Mouse (Mus musculus) erythroblast, embryonic 14.5 days (primary cell): ENCODE measurements around the gene Zfp286. TPM values are rescaled to one million over a fixed set of nuclear protein-coding genes. Genes with fewer than 3 reads are reported as not detected.

Experiments
- H3K27me3 ChIP-seq: 2 replicates; pipeline ENCODE4 v1.6.1; 2012; ENCODE audit warnings: inconsistent platforms; ENCODE audit not compliant: control insufficient read depth
- H3K36me3 ChIP-seq: 2 replicates; pipeline ENCODE4 v1.6.1; 2012; ENCODE audit warnings: mild to moderate bottlenecking, inconsistent platforms; ENCODE audit not compliant: control insufficient read depth
- H3K4me1 ChIP-seq: 2 replicates; pipeline ENCODE4 v1.6.1; 2012; ENCODE audit warnings: inconsistent platforms; ENCODE audit not compliant: control insufficient read depth
- H3K4me3 ChIP-seq: replicated peaks from 2 replicates; pipeline ENCODE3; 2012; ENCODE audit warnings: moderate library complexity, mild to moderate bottlenecking, inconsistent platforms
- H3K9me3 ChIP-seq: 2 replicates; pipeline ENCODE4 v1.6.1; 2012; ENCODE audit warnings: low read length, inconsistent platforms, mixed read lengths; ENCODE audit not compliant: control insufficient read depth
- GATA1 ChIP-seq: IDR thresholded peaks from 2 replicates; pipeline ENCODE4 v1.6.1; 2012; ENCODE audit warnings: low read length, inconsistent platforms, mixed read lengths
- TAL1 ChIP-seq: IDR thresholded peaks from 3 replicates; pipeline ENCODE4 v1.6.1; 2012; ENCODE audit warnings: low read length, inconsistent platforms, mixed read lengths
- polyA plus RNA-seq: library from polyadenylated mRNA; stranded (reverse); fragments of >175 nt; gene quantifications from 2 replicates; pipeline ENCODE4 v1.2.3, GENCODE M21; 2012

Zfp286 gene
- polyA plus RNA-seq, 1 experiment: not detected

- Histone ChIP-seq H3K4me1 (peaks cover 8% of the 10 kb centered on the region), H3K27me3 (peaks cover 22% of the 10 kb centered on the region), H3K36me3 (no peaks in the 10 kb centered on the region), H3K9me3 (no peaks in the 10 kb centered on the region), H3K4me3 (peak overlapping the region; percentile 18)
- TF ChIP-seq TAL1 (no peak), GATA1 (no peak)
Observed at GRCm38 (mm10) chr11:62820661-62821437, 31.6 kb upstream of the Zfp286 start.

GRCm38 (mm10) chr11:62820059-62820541 lies 30.8 kb upstream of the Zfp286 start, which contains the start of gene Trim16:
Trim16 (plus strand) TSS chr11:62820231.
- peaks cover 8% of the 10 kb centered on the region for H3K4me1 ChIP-seq
- peaks cover 22% of the 10 kb centered on the region for H3K27me3 ChIP-seq
- H3K4me3 ChIP-seq: peak within 1 kb of the TSS; percentile 18
- no peaks in the 10 kb centered on the region for H3K9me3 ChIP-seq
- no peaks in the 10 kb centered on the region for H3K36me3 ChIP-seq
- TF ChIP-seq GATA1: no peak
- no peak for TF ChIP-seq TAL1

- H3K36me3 ChIP-seq: no peaks in the 10 kb centered on the region
- H3K9me3 ChIP-seq: no peaks in the 10 kb centered on the region
- peaks cover 8% of the 10 kb centered on the region for H3K4me1 ChIP-seq
- no peak for TF ChIP-seq GATA1
- TF ChIP-seq TAL1: no peak
- peaks cover 22% of the 10 kb centered on the region for H3K27me3 ChIP-seq
- no peak overlapping the region for H3K4me3 ChIP-seq
Observed at GRCm38 (mm10) chr11:62819059-62819686, 29.9 kb upstream of the Zfp286 start.

DNA sequence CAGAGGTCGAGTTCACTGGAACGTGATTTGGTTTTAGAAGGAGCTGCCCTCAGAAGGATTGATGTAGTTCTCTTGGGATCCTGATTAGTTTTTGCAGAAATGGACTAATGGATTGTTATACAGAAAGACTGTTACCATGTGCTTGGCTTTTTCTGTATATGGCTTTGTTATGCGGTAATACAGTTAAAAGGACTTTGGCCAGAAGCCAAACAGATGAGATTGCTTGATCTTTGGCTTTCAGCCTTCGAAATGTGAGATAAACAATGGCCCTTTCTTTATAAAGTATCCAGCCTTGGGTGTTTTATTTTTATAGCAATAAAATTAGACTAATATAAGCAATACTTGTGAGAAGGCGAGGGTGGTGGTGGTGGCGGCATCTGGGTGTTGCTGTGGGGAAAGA lies 27.3 kb upstream of the Zfp286 start:
- Histone ChIP-seq H3K4me1 (peaks cover 8% of the 10 kb centered on the region), H3K27me3 (peaks cover 19% of the 10 kb centered on the region), H3K9me3 (no peaks in the 10 kb centered on the region), H3K36me3 (no peaks in the 10 kb centered on the region), H3K4me3 (no peak overlapping the region)
- no peak for TF ChIP-seq TAL1
- TF ChIP-seq GATA1: no peak

DNA sequence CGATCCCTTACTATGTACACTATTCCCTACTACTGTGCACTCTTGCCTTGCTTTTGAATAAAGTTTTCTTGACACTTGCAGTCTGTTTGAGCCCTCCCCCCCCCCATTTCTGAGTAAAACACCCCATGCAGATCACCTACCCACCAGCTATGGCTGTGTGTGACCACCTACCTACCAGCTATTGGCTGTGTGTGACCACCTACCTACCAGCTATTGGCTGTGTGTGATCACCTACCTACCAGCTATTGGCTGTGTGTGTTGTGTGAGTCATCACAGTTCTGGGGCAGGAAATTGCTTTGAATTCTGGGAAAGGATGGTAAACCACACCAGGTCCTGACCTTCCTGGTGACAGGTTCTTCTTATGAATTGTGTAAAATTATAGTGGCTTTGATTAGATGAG lies 26.2 kb upstream of the Zfp286 start:
- H3K4me1 ChIP-seq: peaks cover 5% of the 10 kb centered on the region
- H3K36me3 ChIP-seq: no peaks in the 10 kb centered on the region
- peaks cover 11% of the 10 kb centered on the region for H3K27me3 ChIP-seq

GRCm38 (mm10) chr11:62814625-62815024 lies 25.4 kb upstream of the Zfp286 start:
- Histone ChIP-seq H3K4me1 (no peaks in the 10 kb centered on the region; the same call in 1 of the 2 replicates), H3K4me3 (no peak overlapping the region), H3K27me3 (peaks cover 6% of the 10 kb centered on the region; the same call in 1 of the 2 replicates), H3K36me3 (no peaks in the 10 kb centered on the region), H3K9me3 (no peaks in the 10 kb centered on the region)
- TF ChIP-seq GATA1 (no peak), TAL1 (no peak)

More for the DNA sequence above, 26.2 kb upstream of the Zfp286 start:
- H3K9me3 ChIP-seq: no peaks in the 10 kb centered on the region
- TF ChIP-seq GATA1: no peak
- TF ChIP-seq TAL1: no peak
- no peak overlapping the region for H3K4me3 ChIP-seq

- no peaks in the 10 kb centered on the region; the same call in 1 of the 2 replicates for H3K4me1 ChIP-seq
- H3K4me3 ChIP-seq: no peak overlapping the region
- no peaks in the 10 kb centered on the region for H3K36me3 ChIP-seq
- TF ChIP-seq TAL1: no peak
- 0 out of 2 replicates have a peak, but pooled peaks cover 2% of the 10 kb centered on the region for H3K27me3 ChIP-seq
- no peaks in the 10 kb centered on the region for H3K9me3 ChIP-seq
Observed at GRCm38 (mm10) chr11:62813970-62814624, 24.8 kb upstream of the Zfp286 start.

- H3K4me3 ChIP-seq: no peak overlapping the region
- no peaks in the 10 kb centered on the region for H3K9me3 ChIP-seq
- H3K36me3 ChIP-seq: no peaks in the 10 kb centered on the region
- H3K27me3 ChIP-seq: no peaks in the 10 kb centered on the region
- TF ChIP-seq GATA1 (no peak), TAL1 (no peak)
- H3K4me1 ChIP-seq: no peaks in the 10 kb centered on the region
Observed at GRCm38 (mm10) chr11:62813497-62813896, 24.2 kb upstream of the Zfp286 start.

- no peak overlapping the region for H3K4me3 ChIP-seq
- no peaks in the 10 kb centered on the region for H3K9me3 ChIP-seq
- H3K4me1 ChIP-seq: no peaks in the 10 kb centered on the region
- TF ChIP-seq GATA1 (no peak), TAL1 (no peak)
- H3K36me3 ChIP-seq: no peaks in the 10 kb centered on the region
- no peaks in the 10 kb centered on the region for H3K27me3 ChIP-seq
Observed at GRCm38 (mm10) chr11:62812268-62812667, 23.0 kb upstream of the Zfp286 start.
